Mouse (Mus musculus): ENCODE measurements at regions not wholly inside any gene's neighbourhood (a gene's known extent, or its start where the extent isn't known, plus 50 kb on each side); places are given as distances from the start of the nearest gene placed in this dataset.

DNA sequence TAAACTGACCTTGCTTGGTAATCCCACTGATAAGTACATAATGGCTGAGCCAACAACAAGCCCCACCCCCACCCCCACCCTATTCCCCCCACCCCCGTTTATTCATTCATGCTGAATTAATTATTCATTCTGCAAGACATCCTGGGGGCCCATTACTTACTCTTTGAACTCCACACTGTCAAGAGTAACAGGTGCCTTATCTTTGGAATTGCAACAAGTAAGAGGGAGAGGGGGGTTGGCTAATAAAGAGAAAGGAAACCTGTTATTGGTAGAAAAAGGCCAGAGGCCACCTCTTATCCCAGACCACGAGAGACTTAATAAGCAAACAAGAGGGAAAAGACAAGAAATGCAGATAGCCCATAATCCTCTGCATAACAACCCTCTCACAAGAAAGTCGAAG, 84.7 kb downstream of the Atp6ap1l start:
- no peak for TF ChIP-seq CTCF (IDR thresholded peaks at IDR 0.05; ENCODE audit: low read depth)
- no peak for TF ChIP-seq EP300 (IDR thresholded peaks at IDR 0.05; ENCODE audit: low read depth)

All from liver, postnatal 0 days (tissue).